Mouse (Mus musculus): ENCODE measurements around the gene Trim61. TPM values are rescaled to one million over a fixed set of nuclear protein-coding genes. Genes with fewer than 3 reads are reported as not detected.
A peak's percentile ranks its signal among the peaks of the same experiment; 100 is the strongest.

The Trim61 gene
- polyA plus RNA-seq (2012; ENCODE audit: insufficient read depth, insufficient read length, missing spikeins): not detected in 2 replicates

- H3K4me1 ChIP-seq (ENCODE audit: control insufficient read depth, insufficient read depth, insufficient read length, low read length): no peaks in the 10 kb centered on the region
- H3K27ac ChIP-seq (replicated peaks; ENCODE audit: low read depth, low read length): no peak within 1 kb of the TSS
- H3K4me3 ChIP-seq (ENCODE audit: insufficient read depth, low read depth, low read length): no peak within 1 kb of the TSS
Observed at GRCm38 (mm10) chr8:65018423-65018822, at the start of gene Trim61, which contains the start of gene Trim60. Gene Trim61, minus strand, starts transcription at chr8:65018523. Gene Trim60, minus strand, starts transcription at chr8:65018584.

GRCm38 (mm10) chr8:65067694-65068472, 49.6 kb upstream of the Trim61 start:
- Histone ChIP-seq H3K4me1 (ENCODE audit: control insufficient read depth, insufficient read depth, insufficient read length, low read length) (no peaks in the 10 kb centered on the region), H3K27ac (replicated peaks; ENCODE audit: low read depth, low read length) (peak overlapping the region; percentile 90), H3K4me3 (ENCODE audit: insufficient read depth, low read depth, low read length) (peak overlapping the region; percentile 34)

GRCm38 (mm10) chr8:65067031-65067430, 48.7 kb upstream of the Trim61 start:
- Histone ChIP-seq H3K4me1 (ENCODE audit: control insufficient read depth, insufficient read depth, insufficient read length, low read length) (no peaks in the 10 kb centered on the region), H3K27ac (replicated peaks; ENCODE audit: low read depth, low read length) (no peak overlapping the region), H3K4me3 (ENCODE audit: insufficient read depth, low read depth, low read length) (no peak overlapping the region)

DNA sequence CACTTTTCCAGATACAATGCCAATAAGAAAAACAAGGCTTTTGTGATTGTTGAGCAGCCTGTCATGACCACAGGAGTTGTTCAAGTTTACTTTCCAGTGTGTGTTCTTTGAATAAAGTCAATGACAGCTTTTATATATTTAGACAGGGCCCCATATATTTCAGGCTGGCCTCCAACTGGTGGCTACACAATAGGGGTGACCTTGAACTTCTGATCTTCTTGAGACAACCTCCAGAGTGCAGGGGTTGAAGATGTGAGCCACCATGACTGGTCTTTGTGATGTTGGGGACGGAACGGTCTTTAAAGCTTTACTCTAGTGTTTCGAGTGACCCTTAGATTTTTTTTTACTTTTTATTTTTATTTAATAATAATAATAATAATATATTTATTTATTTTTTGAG, 47.3 kb upstream of the Trim61 start:
- Histone ChIP-seq H3K4me3 (ENCODE audit: insufficient read depth, low read depth, low read length) (no peak overlapping the region), H3K27ac (replicated peaks; ENCODE audit: low read depth, low read length) (no peak overlapping the region), H3K4me1 (ENCODE audit: control insufficient read depth, insufficient read depth, insufficient read length, low read length) (no peaks in the 10 kb centered on the region)

DNA sequence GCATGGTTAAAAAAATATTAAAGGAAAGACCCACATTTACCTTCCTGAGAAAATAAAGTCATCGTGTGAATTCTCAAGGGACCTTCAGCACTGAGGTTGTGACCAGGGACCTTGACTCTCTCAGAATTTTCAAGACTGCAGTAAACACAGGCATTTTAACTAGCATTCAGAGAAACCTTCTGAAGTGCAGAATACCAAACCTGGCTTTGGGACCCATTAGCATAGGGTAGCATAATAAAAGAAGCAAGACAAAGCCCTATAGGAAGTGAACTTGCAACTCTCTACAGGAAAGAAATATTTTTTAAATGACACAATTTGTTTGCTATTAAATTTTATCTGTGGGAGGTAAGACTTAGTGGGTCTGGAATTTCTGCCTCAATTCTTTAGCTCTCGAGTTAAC, 45.7 kb upstream of the Trim61 start:
- no peak overlapping the region for H3K27ac ChIP-seq (replicated peaks; ENCODE audit: low read depth, low read length)
- no peak overlapping the region for H3K4me3 ChIP-seq (ENCODE audit: insufficient read depth, low read depth, low read length)
- no peaks in the 10 kb centered on the region for H3K4me1 ChIP-seq (ENCODE audit: control insufficient read depth, insufficient read depth, insufficient read length, low read length)

GRCm38 (mm10) chr8:65062195-65062594, 43.9 kb upstream of the Trim61 start:
- H3K4me3 ChIP-seq (ENCODE audit: insufficient read depth, low read depth, low read length): no peak overlapping the region
- H3K27ac ChIP-seq (replicated peaks; ENCODE audit: low read depth, low read length): no peak overlapping the region
- no peaks in the 10 kb centered on the region for H3K4me1 ChIP-seq (ENCODE audit: control insufficient read depth, insufficient read depth, insufficient read length, low read length)

DNA sequence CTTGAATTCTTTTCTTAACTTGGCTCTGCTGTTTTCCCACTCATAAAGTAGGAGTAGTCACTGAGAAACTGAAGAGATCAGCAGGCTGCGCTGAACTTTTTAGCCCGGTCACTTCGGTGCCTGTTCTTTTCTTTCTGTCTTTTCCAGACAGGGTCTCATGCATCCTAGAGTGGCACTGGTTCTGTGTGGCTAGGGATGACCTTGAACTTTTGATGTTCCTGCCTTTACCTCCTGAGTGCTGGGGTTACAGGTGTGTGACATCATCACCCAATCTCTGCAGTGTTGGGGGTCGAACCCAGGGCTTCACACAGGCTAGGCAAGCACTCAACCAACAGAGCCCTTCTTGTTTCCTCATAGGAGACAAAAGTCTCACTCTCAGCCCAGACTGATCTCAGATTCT, 38.4 kb upstream of the Trim61 start:
- Histone ChIP-seq H3K27ac (replicated peaks; ENCODE audit: low read depth, low read length) (no peak overlapping the region), H3K4me1 (ENCODE audit: control insufficient read depth, insufficient read depth, insufficient read length, low read length) (no peaks in the 10 kb centered on the region), H3K4me3 (ENCODE audit: insufficient read depth, low read depth, low read length) (no peak overlapping the region)

- Histone ChIP-seq H3K4me1 (ENCODE audit: control insufficient read depth, insufficient read depth, insufficient read length, low read length) (no peaks in the 10 kb centered on the region), H3K4me3 (ENCODE audit: insufficient read depth, low read depth, low read length) (no peak overlapping the region), H3K27ac (replicated peaks; ENCODE audit: low read depth, low read length) (no peak overlapping the region)
Observed at GRCm38 (mm10) chr8:65053968-65054367, 35.6 kb upstream of the Trim61 start.

DNA sequence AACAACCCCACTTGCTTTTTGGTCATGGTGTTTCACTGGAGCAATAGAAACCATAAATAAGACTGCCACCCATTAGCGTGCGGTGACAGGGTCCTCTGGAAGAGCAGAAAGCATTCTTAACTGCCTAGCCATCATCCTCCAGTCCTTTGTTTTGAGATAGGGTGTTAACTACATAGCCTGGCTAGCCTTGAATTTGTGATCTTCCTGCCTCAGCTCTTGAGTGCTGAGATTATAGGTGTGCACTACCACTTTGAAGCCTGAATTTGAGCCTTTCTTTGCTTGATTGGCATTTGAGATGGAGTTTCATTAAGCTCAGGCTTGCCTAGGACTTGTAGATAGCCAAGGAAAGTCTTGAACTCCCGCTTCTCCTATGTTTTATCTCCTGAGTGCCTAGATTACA, 35.2 kb upstream of the Trim61 start:
- H3K4me1 ChIP-seq (ENCODE audit: control insufficient read depth, insufficient read depth, insufficient read length, low read length): no peaks in the 10 kb centered on the region
- no peak overlapping the region for H3K4me3 ChIP-seq (ENCODE audit: insufficient read depth, low read depth, low read length)
- H3K27ac ChIP-seq (replicated peaks; ENCODE audit: low read depth, low read length): no peak overlapping the region

DNA sequence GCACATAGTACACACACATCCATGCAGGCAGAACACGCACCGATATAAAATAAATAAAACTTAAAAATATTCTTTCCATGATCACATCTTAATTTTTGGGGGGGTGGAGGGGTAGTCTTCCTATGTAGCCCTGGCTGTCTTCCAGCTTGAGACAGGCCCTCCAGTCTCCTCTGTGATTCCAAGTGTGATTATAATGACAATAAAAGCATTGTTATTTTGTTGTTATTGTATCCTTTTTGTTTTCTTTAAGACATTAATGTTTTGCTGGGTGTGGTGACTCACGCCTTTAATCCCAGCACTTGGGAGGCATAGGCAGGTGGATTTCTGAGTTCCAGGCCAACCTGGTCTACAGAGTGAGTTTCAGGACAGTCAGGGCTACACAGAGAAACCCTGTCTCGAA, 29.5 kb upstream of the Trim61 start:
- no peak overlapping the region for H3K4me3 ChIP-seq (ENCODE audit: insufficient read depth, low read depth, low read length)
- H3K27ac ChIP-seq (replicated peaks; ENCODE audit: low read depth, low read length): no peak overlapping the region
- H3K4me1 ChIP-seq (ENCODE audit: control insufficient read depth, insufficient read depth, insufficient read length, low read length): no peaks in the 10 kb centered on the region

DNA sequence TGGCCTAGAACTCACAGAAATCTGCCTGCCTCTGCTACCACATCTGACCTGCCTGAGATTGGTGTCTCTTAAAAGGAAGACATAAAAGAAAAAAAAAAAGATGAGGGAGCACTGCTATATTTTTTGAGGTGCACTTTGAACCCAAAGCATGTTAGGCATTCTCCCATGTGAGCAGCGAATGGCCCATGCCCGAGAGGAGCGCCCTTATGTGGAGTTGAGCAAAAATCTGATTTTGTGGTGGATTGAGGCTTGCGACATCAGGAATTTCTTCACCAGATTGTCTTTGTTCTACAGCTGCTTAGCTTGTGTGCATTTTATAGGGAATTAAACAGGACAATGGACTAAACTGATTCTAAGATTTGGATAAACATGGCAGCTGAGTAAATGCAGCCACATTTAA, 28.9 kb upstream of the Trim61 start:
- no peak overlapping the region for H3K4me3 ChIP-seq (ENCODE audit: insufficient read depth, low read depth, low read length)
- no peak overlapping the region for H3K27ac ChIP-seq (replicated peaks; ENCODE audit: low read depth, low read length)
- H3K4me1 ChIP-seq (ENCODE audit: control insufficient read depth, insufficient read depth, insufficient read length, low read length): no peaks in the 10 kb centered on the region

- Histone ChIP-seq H3K4me3 (ENCODE audit: insufficient read depth, low read depth, low read length) (no peak overlapping the region), H3K4me1 (ENCODE audit: control insufficient read depth, insufficient read depth, insufficient read length, low read length) (no peaks in the 10 kb centered on the region), H3K27ac (replicated peaks; ENCODE audit: low read depth, low read length) (no peak overlapping the region)
Observed at GRCm38 (mm10) chr8:65046565-65046964, 28.2 kb upstream of the Trim61 start.

DNA sequence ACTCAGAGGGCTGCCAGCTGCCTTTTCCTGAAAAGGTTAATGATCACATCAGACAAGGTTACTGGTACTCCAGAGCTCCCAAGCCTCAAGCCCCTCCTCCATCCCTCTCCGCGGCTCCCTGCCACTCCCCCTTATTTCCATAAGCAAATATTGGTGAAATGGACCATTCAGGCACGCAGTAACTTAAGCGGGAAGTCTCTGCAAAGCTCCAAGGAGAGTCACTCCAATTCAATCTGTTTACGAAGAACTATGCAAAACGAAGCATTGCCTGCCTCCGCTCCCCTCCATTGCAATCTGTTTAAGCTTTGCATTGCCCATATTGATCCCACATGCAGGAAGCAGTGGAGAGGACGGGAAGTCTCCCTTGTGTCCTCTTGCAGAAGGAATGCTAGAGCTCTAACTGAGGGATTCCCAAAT, 18.8 kb upstream of the Trim61 start, which contains the start of gene Apela:
Gene Apela (minus strand): TSS at position 220 of the 417 bp plus-strand sequence.
- Histone ChIP-seq H3K4me1 (ENCODE audit: control insufficient read depth, insufficient read depth, insufficient read length, low read length) (no peaks in the 10 kb centered on the region), H3K27ac (replicated peaks; ENCODE audit: low read depth, low read length) (no peak within 1 kb of the TSS), H3K4me3 (ENCODE audit: insufficient read depth, low read depth, low read length) (peak within 1 kb of the TSS; percentile 30; the same call in 1 of the 2 replicates)

- no peak overlapping the region for H3K27ac ChIP-seq (replicated peaks; ENCODE audit: low read depth, low read length)
- no peak overlapping the region for H3K4me3 ChIP-seq (ENCODE audit: insufficient read depth, low read depth, low read length)
- H3K4me1 ChIP-seq (ENCODE audit: control insufficient read depth, insufficient read depth, insufficient read length, low read length): no peaks in the 10 kb centered on the region
Observed at GRCm38 (mm10) chr8:65034136-65034535, 15.8 kb upstream of the Trim61 start.

GRCm38 (mm10) chr8:65033056-65033455, 14.7 kb upstream of the Trim61 start:
- Histone ChIP-seq H3K27ac (replicated peaks; ENCODE audit: low read depth, low read length) (no peak overlapping the region), H3K4me3 (ENCODE audit: insufficient read depth, low read depth, low read length) (no peak overlapping the region), H3K4me1 (ENCODE audit: control insufficient read depth, insufficient read depth, insufficient read length, low read length) (no peaks in the 10 kb centered on the region)

GRCm38 (mm10) chr8:65032107-65032506, 13.8 kb upstream of the Trim61 start:
- Histone ChIP-seq H3K4me1 (ENCODE audit: control insufficient read depth, insufficient read depth, insufficient read length, low read length) (no peaks in the 10 kb centered on the region), H3K4me3 (ENCODE audit: insufficient read depth, low read depth, low read length) (no peak overlapping the region), H3K27ac (replicated peaks; ENCODE audit: low read depth, low read length) (no peak overlapping the region)

Data from brown adipose tissue, adult 24 weeks (tissue).